Mouse (Mus musculus) layer of hippocampus, adult 18-20 months (tissue): ENCODE results near the gene Lurap1l. TPM values are rescaled to one million over a fixed set of nuclear protein-coding genes. Genes with fewer than 3 reads are reported as not detected.

Experiments
- DNase-seq, 2 experiments: peaks; one replicate each; pipeline ENCODE4 v3.0.0; 2022; ENCODE audit warnings: low spot score in 2 of 2
- microRNA-seq, 2 experiments: library from miRNA; unstranded; fragments of <30 nt; microRNA quantifications; one replicate each; pipeline ENCODE4 v1.2.0; 2021
- total RNA-seq, 2 experiments: library from RNA; stranded (reverse); gene quantifications; 2 replicates each; pipeline ENCODE4 v1.2.3; 2021

The Lurap1l gene
- total RNA-seq, 2 experiments from 2014 or later = 27.3 to 37.6 TPM

GRCm38 (mm10) chr4:80990819-80991218, 80.4 kb downstream of the Lurap1l start:
- DNase-seq = no peak

- DNase-seq = no peak
Measured at GRCm38 (mm10) chr4:81003528-81003927, 93.1 kb downstream of the Lurap1l start.

Small RNA genes lying within 50 kb of the gene (microRNA-seq; reads per million reads assigned to microRNA genes)
- gene Gm27452 = 0 reads per million in 2 experiments

Other genes starting within 250 kb of the Lurap1l start
- gene Tyrp1, start 76.5 kb upstream of the Lurap1l start, total RNA-seq = under 1 TPM; 0.47 to 0.48 TPM